Mouse (Mus musculus) adrenal gland, adult 2 months (tissue): ENCODE results near the gene Dph3. TPM values are rescaled to one million over a fixed set of nuclear protein-coding genes. Genes with fewer than 3 reads are reported as not detected.

ENCODE experiments used
- polyA plus RNA-seq: library from polyadenylated mRNA; depleted of rRNA; stranded (reverse); fragments of >200 nt; gene quantifications from 2 replicates; pipeline ENCODE4 v1.2.3, GENCODE M21; 2012; rRNA removed
- total RNA-seq, 2 experiments: library from RNA; stranded (reverse); gene quantifications; 2 replicates each; pipeline ENCODE4 v1.2.3; 2021

The Dph3 gene
- total and polyA plus RNA-seq, 3 experiments = 8.4 to 74.9 (median 67.7) TPM

Other genes starting within 250 kb of the Dph3 start
- gene Galnt15, start 56.7 kb downstream of the Dph3 start, total RNA-seq = 10 to 100 TPM in 1 of 2 experiments, 1 to 10 TPM in 1; 5.2 to 14.5 TPM
- 3.6 and 4.8 TPM in 2 replicates for gene Galnt15, start 56.7 kb downstream of the Dph3 start, polyA plus RNA-seq
- gene Oxnad1, start 355 bp downstream of the Dph3 start, total RNA-seq = 10 to 100 TPM; 41.8 to 41.9 TPM
- 16.8 and 18.5 TPM in 2 replicates for gene Oxnad1, start 355 bp downstream of the Dph3 start, polyA plus RNA-seq
- gene Msmb, start 56.3 kb upstream of the Dph3 start, total RNA-seq = not detected
- gene Msmb, start 56.3 kb upstream of the Dph3 start, polyA plus RNA-seq = not detected in 2 replicates
- gene Ncoa4, start 74.1 kb upstream of the Dph3 start, total RNA-seq = 100 to 1,000 TPM; 155 to 232 TPM
- 18.6 and 27.6 TPM in 2 replicates for gene Ncoa4, start 74.1 kb upstream of the Dph3 start, polyA plus RNA-seq
- 100 to 1,000 TPM; 150 to 152 TPM for gene Timm23, start 116.2 kb upstream of the Dph3 start, total RNA-seq
- gene Timm23, start 116.2 kb upstream of the Dph3 start, polyA plus RNA-seq = 165 TPM in 2 replicates
- gene Parg, start 116.2 kb upstream of the Dph3 start, total RNA-seq = 10 to 100 TPM; 49.0 to 69.1 TPM
- gene Parg, start 116.2 kb upstream of the Dph3 start, polyA plus RNA-seq = 6.3 and 8.9 TPM in 2 replicates
- gene Ogdhl, start 236.3 kb upstream of the Dph3 start, total RNA-seq = 10 to 100 TPM in 1 of 2 experiments, 1 to 10 TPM in 1; 5.5 to 10.6 TPM
- 7.1 and 9.0 TPM in 2 replicates for gene Ogdhl, start 236.3 kb upstream of the Dph3 start, polyA plus RNA-seq